Mouse (Mus musculus): ENCODE measurements around the gene Ahcyl2. TPM values are rescaled to one million over a fixed set of nuclear protein-coding genes. Genes with fewer than 3 reads are reported as not detected.
A peak's percentile ranks its signal among the peaks of the same experiment; 100 is the strongest.

Gene Ahcyl2
- polyA plus RNA-seq, 1 experiment from 2014 or later, result 54.6 TPM

GRCm38 (mm10) chr6:29735336-29735688 is 32.5 kb upstream of the Ahcyl2 start, which contains the start of gene Smo:
Gene Smo, plus strand, starts transcription at chr6:29735503.
- Histone ChIP-seq H3K27me3 (ENCODE audit: control insufficient read depth, insufficient read depth, low read length) (no peaks in the 10 kb centered on the region), H3K36me3 (ENCODE audit: control insufficient read depth, insufficient read depth, low read length) (no peaks in the 10 kb centered on the region; the same call in 1 of the 2 replicates), H3K4me3 (ENCODE audit: low read depth, low read length) (peak within 1 kb of the TSS; percentile 85), H3K4me1 (replicated peaks; ENCODE audit: control insufficient read depth, insufficient read depth) (no peaks in the 10 kb centered on the region; the same call in 1 of the 2 replicates), H3K9ac (ENCODE audit: low read length) (peak within 1 kb of the TSS; percentile 99), H3K27ac (replicated peaks) (peak within 1 kb of the TSS; percentile 97), H3K9me3 (ENCODE audit: control insufficient read depth, low read length) (no peaks in the 10 kb centered on the region), H3K4me2 (replicated peaks; ENCODE audit: low read depth) (peak within 1 kb of the TSS; percentile 81)
- TF ChIP-seq CTCF (IDR thresholded peaks at IDR 0.05; ENCODE audit: low read depth) (no peak), EP300 (optimal IDR thresholded peaks at IDR 0.05) (no peak)
- WGBS, result 2% methylated on average over 17 of the region's 30 CpGs
- DNase-seq (ENCODE audit: low spot score), result peak; percentile 86
- ATAC-seq (ENCODE audit: low FRiP score, low TSS enrichment), result peak; percentile 92

DNA sequence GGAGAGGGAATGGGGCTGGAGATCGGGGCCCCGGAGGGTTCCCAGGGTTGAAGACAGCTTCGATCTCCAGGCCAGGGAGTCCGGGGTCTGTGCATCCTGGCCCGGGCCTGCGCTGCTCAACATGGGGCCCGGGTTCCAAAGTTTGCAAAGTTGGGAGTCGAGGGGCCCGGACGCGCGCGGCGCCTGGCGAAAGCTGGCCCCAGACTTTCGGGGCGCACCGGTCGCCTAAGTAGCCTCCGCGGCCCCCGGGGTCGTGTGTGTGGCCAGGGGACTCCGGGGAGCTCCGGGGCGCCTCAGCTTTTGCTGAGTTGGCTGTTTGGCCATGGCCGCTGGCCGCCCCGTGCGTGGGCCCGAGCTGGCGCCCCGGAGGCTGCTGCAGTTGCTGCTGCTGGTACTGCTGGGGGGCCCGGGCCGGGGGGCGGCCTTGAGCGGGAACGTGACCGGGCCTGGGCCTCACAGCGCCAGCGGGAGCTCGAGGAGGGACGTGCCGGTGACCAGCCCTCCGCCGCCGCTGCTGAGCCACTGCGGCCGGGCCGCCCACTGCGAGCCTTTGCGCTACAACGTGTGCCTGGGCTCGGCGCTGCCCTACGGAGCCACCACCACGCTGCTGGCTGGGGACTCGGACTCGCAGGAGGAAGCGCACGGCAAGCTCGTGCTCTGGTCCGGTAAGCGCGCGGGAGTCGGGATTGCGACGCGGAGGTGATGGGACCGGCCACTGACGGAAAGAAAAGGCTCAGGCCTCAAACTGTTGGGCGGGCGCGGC is 31.9 kb upstream of the Ahcyl2 start:
- H3K9ac ChIP-seq (ENCODE audit: low read length), result peak overlapping the region; percentile 99
- peak; percentile 76 for ATAC-seq (ENCODE audit: low FRiP score, low TSS enrichment)
- DNase-seq (ENCODE audit: low spot score), result peak; percentile 81
- TF ChIP-seq EP300 (optimal IDR thresholded peaks at IDR 0.05) (no peak), CTCF (IDR thresholded peaks at IDR 0.05; ENCODE audit: low read depth) (no peak)
- peak overlapping the region; percentile 81 for H3K4me2 ChIP-seq (replicated peaks; ENCODE audit: low read depth)
- H3K4me3 ChIP-seq (ENCODE audit: low read depth, low read length), result peak overlapping the region; percentile 85
- H3K9me3 ChIP-seq (ENCODE audit: control insufficient read depth, low read length), result no peaks in the 10 kb centered on the region
- H3K27ac ChIP-seq (replicated peaks), result peak overlapping the region; percentile 97
- no peaks in the 10 kb centered on the region; the same call in 1 of the 2 replicates for H3K4me1 ChIP-seq (replicated peaks; ENCODE audit: control insufficient read depth, insufficient read depth)
- no peaks in the 10 kb centered on the region for H3K27me3 ChIP-seq (ENCODE audit: control insufficient read depth, insufficient read depth, low read length)
- no peaks in the 10 kb centered on the region; the same call in 1 of the 2 replicates for H3K36me3 ChIP-seq (ENCODE audit: control insufficient read depth, insufficient read depth, low read length)
- under 1% methylated on average over 71 of the region's 75 CpGs for WGBS

DNA sequence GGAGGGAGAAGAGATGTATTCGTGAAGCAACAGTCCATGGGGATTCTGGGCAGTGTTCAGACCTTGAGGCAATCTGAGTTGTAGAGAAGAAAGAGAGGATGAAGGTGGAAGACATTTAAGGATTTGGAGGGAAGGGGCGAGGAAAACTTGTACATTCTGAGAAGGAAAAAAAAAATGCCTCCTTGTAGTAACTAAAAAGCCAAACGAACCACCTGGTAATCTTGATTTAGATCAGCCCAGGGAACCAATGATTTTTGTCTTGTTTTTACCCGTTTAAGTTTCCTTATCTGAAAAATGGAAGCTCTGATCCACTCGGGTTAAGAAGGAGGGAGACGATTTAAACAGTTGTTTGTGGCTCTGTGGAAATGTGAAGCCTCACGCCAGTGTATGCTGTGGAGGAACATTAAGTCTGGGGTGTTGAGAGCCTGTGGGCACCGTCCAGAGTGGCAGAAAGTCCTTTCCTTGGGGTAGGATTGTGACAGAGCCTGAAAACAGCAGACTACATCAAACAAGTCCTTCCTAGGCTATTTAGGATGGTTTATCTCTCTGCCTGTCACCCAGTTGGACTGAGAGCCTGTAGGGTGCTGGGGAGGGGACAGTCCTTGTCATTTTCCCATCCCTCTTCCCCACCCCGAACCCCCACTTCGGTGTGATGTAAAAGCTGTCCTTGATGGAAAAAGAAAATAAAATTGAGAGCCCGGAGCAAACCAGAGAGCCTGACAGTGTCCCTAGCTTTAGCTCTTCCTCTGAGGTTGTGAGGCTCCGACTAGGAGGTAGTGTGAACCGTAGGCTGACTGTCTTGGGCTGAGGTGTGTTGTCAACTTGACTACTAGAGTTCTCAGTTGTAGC is 31.0 kb upstream of the Ahcyl2 start:
- Histone ChIP-seq H3K9me3 (ENCODE audit: control insufficient read depth, low read length) (no peaks in the 10 kb centered on the region), H3K4me3 (ENCODE audit: low read depth, low read length) (peak overlapping the region; percentile 85), H3K9ac (ENCODE audit: low read length) (peak overlapping the region; percentile 99), H3K4me1 (replicated peaks; ENCODE audit: control insufficient read depth, insufficient read depth) (no peaks in the 10 kb centered on the region; the same call in 1 of the 2 replicates), H3K27ac (replicated peaks) (peak overlapping the region; percentile 97), H3K36me3 (ENCODE audit: control insufficient read depth, insufficient read depth, low read length) (no peaks in the 10 kb centered on the region; the same call in 1 of the 2 replicates), H3K4me2 (replicated peaks; ENCODE audit: low read depth) (peak overlapping the region; percentile 81), H3K27me3 (ENCODE audit: control insufficient read depth, insufficient read depth, low read length) (no peaks in the 10 kb centered on the region)
- 6% methylated on average over 13 of the region's 13 CpGs for WGBS
- ATAC-seq (ENCODE audit: low FRiP score, low TSS enrichment) (no peak), DNase-seq (ENCODE audit: low spot score) (no peak)
- TF ChIP-seq EP300 (optimal IDR thresholded peaks at IDR 0.05), result no peak
- no peak for TF ChIP-seq CTCF (IDR thresholded peaks at IDR 0.05; ENCODE audit: low read depth)

GRCm38 (mm10) chr6:29751466-29752152 is 16.2 kb upstream of the Ahcyl2 start:
- H3K27me3 ChIP-seq (ENCODE audit: control insufficient read depth, insufficient read depth, low read length), result no peaks in the 10 kb centered on the region
- H3K4me1 ChIP-seq (replicated peaks; ENCODE audit: control insufficient read depth, insufficient read depth), result no peaks in the 10 kb centered on the region
- no peak overlapping the region for H3K27ac ChIP-seq (replicated peaks)
- H3K9me3 ChIP-seq (ENCODE audit: control insufficient read depth, low read length), result peaks cover 11% of the 10 kb centered on the region
- H3K9ac ChIP-seq (ENCODE audit: low read length), result no peak overlapping the region
- DNase-seq (ENCODE audit: low spot score) (no peak), ATAC-seq (ENCODE audit: low FRiP score, low TSS enrichment) (no peak)
- no peaks in the 10 kb centered on the region; the same call in 1 of the 2 replicates for H3K36me3 ChIP-seq (ENCODE audit: control insufficient read depth, insufficient read depth, low read length)
- no peak overlapping the region for H3K4me2 ChIP-seq (replicated peaks; ENCODE audit: low read depth)
- TF ChIP-seq EP300 (optimal IDR thresholded peaks at IDR 0.05) (no peak), CTCF (IDR thresholded peaks at IDR 0.05; ENCODE audit: low read depth) (no peak)
- no peak overlapping the region for H3K4me3 ChIP-seq (ENCODE audit: low read depth, low read length)
- WGBS, result 81% methylated on average over 3 of the region's 3 CpGs

GRCm38 (mm10) chr6:29753336-29753735 is 14.5 kb upstream of the Ahcyl2 start:
- Histone ChIP-seq H3K9me3 (ENCODE audit: control insufficient read depth, low read length) (peaks cover 6% of the 10 kb centered on the region), H3K4me1 (replicated peaks; ENCODE audit: control insufficient read depth, insufficient read depth) (no peaks in the 10 kb centered on the region), H3K27ac (replicated peaks) (no peak overlapping the region), H3K4me3 (ENCODE audit: low read depth, low read length) (no peak overlapping the region), H3K4me2 (replicated peaks; ENCODE audit: low read depth) (no peak overlapping the region), H3K27me3 (ENCODE audit: control insufficient read depth, insufficient read depth, low read length) (no peaks in the 10 kb centered on the region), H3K36me3 (ENCODE audit: control insufficient read depth, insufficient read depth, low read length) (peaks cover 4% of the 10 kb centered on the region; the same call in 1 of the 2 replicates), H3K9ac (ENCODE audit: low read length) (no peak overlapping the region)
- ATAC-seq (ENCODE audit: low FRiP score, low TSS enrichment) (no peak), DNase-seq (ENCODE audit: low spot score) (no peak)
- TF ChIP-seq EP300 (optimal IDR thresholded peaks at IDR 0.05) (no peak), CTCF (IDR thresholded peaks at IDR 0.05; ENCODE audit: low read depth) (no peak)
- 91% methylated on average over 11 of the region's 11 CpGs for WGBS

All from stomach, postnatal 0 days (tissue).